Mouse (Mus musculus) midbrain, postnatal 0 days (tissue): ENCODE results near the gene Slc12a9. TPM values are rescaled to one million over a fixed set of nuclear protein-coding genes. Genes with fewer than 3 reads are reported as not detected.
"Not testable (repeated sequence)": the region's sequence is repeated elsewhere in the genome, so short reads cannot be mapped to it uniquely, and the experiment has no call there.

ENCODE experiments used
- ATAC-seq: fragments of 200-750 bp; cut with Nextera tagmentation; 2 replicates; pipeline ENCODE4 v1.8.0; 2017; ENCODE audit warnings: moderate number of reproducible peaks, mild to moderate bottlenecking, moderate TSS enrichment, moderate library complexity; ENCODE audit not compliant: low FRiP score
- DNase-seq: peaks from one replicate; pipeline ENCODE4 v3.0.0-alpha.2; 2015; ENCODE audit warnings: low spot score
- H3K27ac ChIP-seq: fragments of 300-500 bp; sonication (generic); 2 replicates; pipeline ENCODE4 v1.5.1; 2014; ENCODE audit warnings: low read depth, mild to moderate bottlenecking, low read length, mixed read lengths
- H3K27me3 ChIP-seq: fragments of 300-500 bp; sonication (generic); 2 replicates; pipeline ENCODE4 v1.6.1; 2014; ENCODE audit warnings: low read length, control low read depth, mixed read lengths; ENCODE audit not compliant: insufficient read depth
- H3K36me3 ChIP-seq: fragments of 300-500 bp; sonication (generic); 2 replicates; pipeline ENCODE4 v1.6.1; 2014; ENCODE audit warnings: low read length, control low read depth, mixed read lengths; ENCODE audit not compliant: insufficient read depth
- H3K4me1 ChIP-seq: fragments of 300-500 bp; sonication (generic); 2 replicates; pipeline ENCODE4 v1.6.1; 2014; ENCODE audit warnings: mild to moderate bottlenecking, control low read depth, antibody characterized with exemption, low read length, mixed read lengths; ENCODE audit not compliant: insufficient read depth
- H3K4me2 ChIP-seq: fragments of 300-500 bp; sonication (generic); 2 replicates; pipeline ENCODE4 v1.6.1; 2014; ENCODE audit warnings: low read depth, mild to moderate bottlenecking, low read length, mixed read lengths; ENCODE audit not compliant: poor library complexity, severe bottlenecking
- H3K4me3 ChIP-seq: fragments of 300-500 bp; sonication (generic); 2 replicates; pipeline ENCODE4 v1.5.1; 2014; ENCODE audit warnings: low read depth, mild to moderate bottlenecking, low read length, moderate library complexity
- H3K9ac ChIP-seq: fragments of 300-500 bp; sonication (generic); replicated peaks from 2 replicates; pipeline ENCODE4 v1.6.1; 2014; ENCODE audit warnings: mild to moderate bottlenecking, low read length, moderate library complexity, mixed read lengths; ENCODE audit not compliant: poor library complexity, severe bottlenecking
- H3K9me3 ChIP-seq: fragments of 300-500 bp; sonication (generic); 2 replicates; pipeline ENCODE4 v1.6.1; 2016; ENCODE audit warnings: low read length, control low read depth
- CTCF ChIP-seq: IDR thresholded peaks from 2 replicates; pipeline ENCODE4 v1.5.1; 2016; ENCODE audit warnings: antibody characterized with exemption, mild to moderate bottlenecking
- WGBS: fragments of 180-500 bp; shearing (Covaris S2); extraction: QIAGEN DNeasy Blood & Tissue Kit; methylation state at CpG from one replicate; pipeline ENCODE4 v1.1.7; 2014; 5-methylcytosine and 5-hydroxymethylcytosine counted together
- polyA plus RNA-seq: library from polyadenylated mRNA; unstranded; fragments of >200 nt; fragmentation: Nextera tagmentation; extraction: Ambion mirVana; gene quantifications from 2 replicates; pipeline ENCODE4 v1.2.1, GENCODE M21; 2015
- total RNA-seq: library from RNA; depleted of rRNA; stranded (reverse); fragments of >200 nt; gene quantifications from 2 replicates; pipeline ENCODE4 v1.2.3, GENCODE M21; 2014

Gene Slc12a9
- total and polyA plus RNA-seq, 2 experiments from 2014 or later = 27.8 to 28.9 TPM

DNA sequence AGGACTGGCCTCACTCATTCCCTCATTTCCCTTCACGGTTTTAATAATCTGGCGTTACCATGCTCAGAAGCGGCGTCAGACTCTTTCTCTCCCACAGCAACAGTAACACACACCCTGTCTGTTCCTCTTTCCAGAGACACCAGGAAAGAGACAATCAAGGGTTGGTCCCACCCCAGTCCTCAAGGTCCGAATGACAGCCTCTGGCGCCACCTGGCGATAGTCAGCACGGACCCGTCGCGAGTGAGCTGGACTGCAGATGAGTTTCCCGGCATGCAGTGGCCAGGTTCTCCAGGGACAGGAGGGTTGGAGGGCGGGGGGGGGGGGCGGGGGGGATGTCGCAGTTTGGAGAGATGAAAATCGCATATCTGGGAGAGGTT lies 46.8 kb downstream of the Slc12a9 start:
- H3K27me3 ChIP-seq = peaks cover 3% of the 10 kb centered on the region; the same call in 1 of the 2 replicates
- peak overlapping the region; percentile 82 for H3K27ac ChIP-seq
- no peaks in the 10 kb centered on the region for H3K36me3 ChIP-seq
- peak overlapping the region; percentile 65 for H3K4me3 ChIP-seq
- peaks cover 3% of the 10 kb centered on the region; the same call in 1 of the 2 replicates for H3K4me1 ChIP-seq
- ATAC-seq (peak; percentile 77), DNase-seq (peak; percentile 96)
- H3K9me3 ChIP-seq = no peaks in the 10 kb centered on the region
- WGBS = under 1% methylated on average over 16 of the region's 16 CpGs
- peak; percentile 86 for TF ChIP-seq CTCF
- H3K9ac ChIP-seq = peak overlapping the region; percentile 83
- H3K4me2 ChIP-seq = peak overlapping the region; percentile 92

GRCm38 (mm10) chr5:137285986-137286385 lies 47.4 kb downstream of the Slc12a9 start:
- TF ChIP-seq CTCF = no peak
- H3K9ac ChIP-seq = peak overlapping the region; percentile 1; the same call in 1 of the 2 replicates
- H3K27me3 ChIP-seq = peaks cover 3% of the 10 kb centered on the region; the same call in 1 of the 2 replicates
- DNase-seq (no peak), ATAC-seq (no peak)
- no peaks in the 10 kb centered on the region for H3K36me3 ChIP-seq
- WGBS = 53% methylated on average over 7 of the region's 7 CpGs
- peak overlapping the region; percentile 65; the same call in 1 of the 2 replicates for H3K4me3 ChIP-seq
- H3K27ac ChIP-seq = peak overlapping the region; percentile 82; the same call in 1 of the 2 replicates
- peak overlapping the region; percentile 92 for H3K4me2 ChIP-seq
- peaks cover 3% of the 10 kb centered on the region; the same call in 1 of the 2 replicates for H3K4me1 ChIP-seq
- H3K9me3 ChIP-seq = no peaks in the 10 kb centered on the region

DNA sequence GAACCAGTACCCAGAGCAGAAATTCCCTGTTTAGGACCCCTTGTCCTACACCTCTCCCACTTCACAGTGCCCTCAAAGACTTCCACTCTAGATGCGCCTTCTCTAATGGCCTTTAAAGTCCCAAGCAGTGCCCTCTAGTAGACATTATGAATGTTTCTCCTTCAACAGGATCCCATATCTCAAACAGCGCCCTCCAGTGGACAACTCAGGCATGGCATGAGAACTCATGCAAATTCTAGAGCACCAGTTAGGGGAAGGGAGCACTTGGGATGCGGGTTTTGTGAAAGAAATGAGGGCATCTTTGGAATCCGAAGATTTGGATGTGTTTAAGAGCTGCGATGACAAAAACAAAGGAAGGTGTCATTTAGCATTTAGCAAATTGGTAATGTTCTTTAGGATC lies 48.4 kb downstream of the Slc12a9 start:
- Histone ChIP-seq H3K9me3 (no peaks in the 10 kb centered on the region), H3K4me2 (no peak overlapping the region), H3K9ac (no peak overlapping the region), H3K27ac (no peak overlapping the region), H3K4me3 (no peak overlapping the region), H3K36me3 (no peaks in the 10 kb centered on the region), H3K27me3 (peaks cover 3% of the 10 kb centered on the region; the same call in 1 of the 2 replicates), H3K4me1 (no peaks in the 10 kb centered on the region)
- DNase-seq (peak; percentile 60), ATAC-seq (no peak)
- TF ChIP-seq CTCF = peak; percentile 81
- WGBS = 69% methylated on average over 5 of the region's 5 CpGs

DNA sequence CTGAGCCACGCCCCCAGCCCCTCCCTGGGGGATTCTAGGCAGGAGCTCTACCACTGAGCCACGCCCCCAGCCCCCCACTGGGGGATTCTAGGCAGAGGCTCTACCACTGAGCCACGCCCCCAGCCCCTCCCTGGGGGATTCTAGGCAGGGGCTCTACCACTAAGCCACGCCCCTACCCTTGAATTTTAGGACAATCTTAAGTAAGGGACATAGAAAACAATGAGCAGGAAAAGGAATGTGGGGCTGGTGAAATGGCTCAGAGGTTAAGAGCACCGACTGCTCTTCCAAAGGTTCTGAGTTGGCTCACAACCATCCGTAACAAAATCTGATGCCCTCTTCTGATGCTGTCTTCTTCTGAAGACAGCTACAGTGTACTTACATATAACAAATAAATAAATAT lies 49.0 kb downstream of the Slc12a9 start:
- not testable (repeated sequence) for H3K4me3 ChIP-seq, H3K4me2 ChIP-seq, ATAC-seq, DNase-seq, H3K4me1 ChIP-seq, H3K27ac ChIP-seq, H3K9me3 ChIP-seq, H3K27me3 ChIP-seq, H3K9ac ChIP-seq, H3K36me3 ChIP-seq
- whole genome bisulfite sequencing = 77% methylated on average over 5 of the region's 6 CpGs

- H3K9me3 ChIP-seq = no peaks in the 10 kb centered on the region
- no peak overlapping the region for H3K4me3 ChIP-seq
- no peak overlapping the region for H3K9ac ChIP-seq
- no peak overlapping the region for H3K27ac ChIP-seq
- ATAC-seq = 0 out of 2 replicates have a peak, but pooled peaks have one; percentile 38
- peak; percentile 73 for TF ChIP-seq CTCF
- WGBS = 50% methylated on average over 18 of the region's 18 CpGs
- H3K4me2 ChIP-seq = no peak overlapping the region
- peak; percentile 65 for DNase-seq
- H3K27me3 ChIP-seq = no peaks in the 10 kb centered on the region
- H3K36me3 ChIP-seq = no peaks in the 10 kb centered on the region
- no peaks in the 10 kb centered on the region for H3K4me1 ChIP-seq
Observed at GRCm38 (mm10) chr5:137277360-137278342, 55.7 kb downstream of the Slc12a9 start.
